Mouse (Mus musculus): ENCODE data around the gene Akap13.

DNA sequence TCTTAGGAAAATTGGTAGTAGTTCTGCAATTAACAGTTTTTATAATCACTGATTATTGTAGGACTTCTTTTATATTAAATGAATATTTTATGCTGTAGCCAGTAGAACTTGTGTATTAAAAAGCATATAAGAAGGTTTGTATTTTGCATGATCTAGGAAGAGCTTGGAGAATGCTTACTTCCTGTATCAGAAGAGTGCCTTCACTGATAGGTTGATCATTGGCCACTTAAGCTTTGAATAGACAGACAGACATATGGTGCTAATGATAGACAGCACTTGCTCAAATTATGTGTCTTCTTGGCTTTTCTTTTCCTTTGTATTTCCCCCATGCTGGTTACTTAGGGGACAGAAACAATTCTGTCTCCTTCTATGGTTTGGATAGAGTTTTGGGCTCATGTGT lies 139.9 kb downstream of the Akap13 start:
- TF ChIP-seq CTCF (IDR thresholded peaks at IDR 0.05) (no peak), EP300 (IDR thresholded peaks at IDR 0.05) (no peak)

Measured in lung, postnatal 0 days (tissue).